Mouse (Mus musculus): ENCODE results near the gene Mthfs.
"Not testable (repeated sequence)": the region's sequence is repeated elsewhere in the genome, so short reads cannot be mapped to it uniquely, and the experiment has no call there.

GRCm38 (mm10) chr9:89198349-89198748 lies 12.1 kb upstream of the Mthfs start:
- TF ChIP-seq USF1 (IDR thresholded peaks at IDR 0.05; ENCODE audit: low read depth); CTCF (IDR thresholded peaks at IDR 0.05; ENCODE audit: control insufficient read depth, insufficient read depth, insufficient read length); MAX (IDR thresholded peaks at IDR 0.05): not testable (repeated sequence)
